Mouse (Mus musculus) regulatory T cell (primary cell): ENCODE measurements around the gene Gm10647.
"Not testable (repeated sequence)": the region's sequence is repeated elsewhere in the genome, so short reads cannot be mapped to it uniquely, and the experiment has no call there.

Experiments
- in situ Hi-C: fragments of 300-600 bp; cut with MboI, MseI; formaldehyde crosslinking; loops from one replicate; pipeline ENCODE4 v1.15.1; 2025; ENCODE audit warnings: high pct_unique_total_duplicates

Gene Gm10647

GRCm38 (mm10) chr9:66796739-66797138 is at the start of gene Gm10647:
Gm10647 (plus strand) TSS chr9:66797039.
- in situ Hi-C loops: loop anchor here (5.0 to 10.0 kb wide), 2 partner anchors 74 to 282 kb away; partner anchors contain the start of gene Fbxl22

- in situ Hi-C loops: no loop called here
These were observed 48.4 kb upstream of the Gm10647 start for GRCm38 (mm10) chr9:66748390-66748789.

- in situ Hi-C loops: no loop called here
These were observed 44.0 kb upstream of the Gm10647 start for GRCm38 (mm10) chr9:66752849-66753248.

- in situ Hi-C loops: no loop called here
These were observed 35.8 kb upstream of the Gm10647 start for GRCm38 (mm10) chr9:66760991-66761390.

GRCm38 (mm10) chr9:66768721-66769120 is 28.1 kb upstream of the Gm10647 start:
- in situ Hi-C loops: no loop called here

GRCm38 (mm10) chr9:66769275-66769674 is 27.6 kb upstream of the Gm10647 start:
- in situ Hi-C loops: no loop called here

GRCm38 (mm10) chr9:66770701-66771100 is 26.1 kb upstream of the Gm10647 start:
- in situ Hi-C loops: no loop called here

GRCm38 (mm10) chr9:66784552-66784951 is 12.3 kb upstream of the Gm10647 start:
- in situ Hi-C loops: loop anchor here (5.0 kb wide), 2 partner anchors 38 to 137 kb away; no protein-coding TSS in a partner anchor

GRCm38 (mm10) chr9:66787821-66788220 is 9.0 kb upstream of the Gm10647 start:
- in situ Hi-C loops: no loop called here

- in situ Hi-C loops: loop anchor here (5.0 to 10.0 kb wide), 2 partner anchors 73 to 280 kb away; partner anchors contain the start of gene Fbxl22
These were observed 2.0 kb upstream of the Gm10647 start for GRCm38 (mm10) chr9:66794629-66795463.

GRCm38 (mm10) chr9:66795464-66796324 is 1.1 kb upstream of the Gm10647 start, which contains the start of gene Aph1b:
Aph1b (minus strand) TSS chr9:66795490.
- in situ Hi-C loops: loop anchor here (5.0 to 10.0 kb wide), 2 partner anchors 73 to 281 kb away; partner anchors contain the start of gene Fbxl22

GRCm38 (mm10) chr9:66801947-66802346 is 5.1 kb downstream of the Gm10647 start:
- in situ Hi-C loops: no loop called here

GRCm38 (mm10) chr9:66805951-66806350 is 9.1 kb downstream of the Gm10647 start:
- in situ Hi-C loops: not testable (repeated sequence)

GRCm38 (mm10) chr9:66813392-66813791 is 16.6 kb downstream of the Gm10647 start:
- in situ Hi-C loops: no loop called here

GRCm38 (mm10) chr9:66820996-66821395 is 24.2 kb downstream of the Gm10647 start:
- in situ Hi-C loops: loop anchor here (5.0 kb wide), 1 partner anchor 39 kb away; no protein-coding TSS in a partner anchor

- in situ Hi-C loops: loop anchor here (5.0 kb wide), 1 partner anchor 40 kb away; no protein-coding TSS in a partner anchor
These were observed 25.4 kb downstream of the Gm10647 start for GRCm38 (mm10) chr9:66822255-66822654.

- in situ Hi-C loops: no loop called here
These were observed 29.2 kb downstream of the Gm10647 start for GRCm38 (mm10) chr9:66825990-66826389.

- in situ Hi-C loops: no loop called here
These were observed 35.6 kb downstream of the Gm10647 start for GRCm38 (mm10) chr9:66832366-66832908.

GRCm38 (mm10) chr9:66833851-66834250 is 37.0 kb downstream of the Gm10647 start:
- in situ Hi-C loops: no loop called here

GRCm38 (mm10) chr9:66834318-66835096 is 37.7 kb downstream of the Gm10647 start, which contains the start of gene Aph1c:
Aph1c (minus strand) TSS chr9:66834726.
- in situ Hi-C loops: no loop called here

- in situ Hi-C loops: no loop called here
These were observed 38.2 kb downstream of the Gm10647 start for GRCm38 (mm10) chr9:66835097-66835480.
